In the genomic region with DNA sequence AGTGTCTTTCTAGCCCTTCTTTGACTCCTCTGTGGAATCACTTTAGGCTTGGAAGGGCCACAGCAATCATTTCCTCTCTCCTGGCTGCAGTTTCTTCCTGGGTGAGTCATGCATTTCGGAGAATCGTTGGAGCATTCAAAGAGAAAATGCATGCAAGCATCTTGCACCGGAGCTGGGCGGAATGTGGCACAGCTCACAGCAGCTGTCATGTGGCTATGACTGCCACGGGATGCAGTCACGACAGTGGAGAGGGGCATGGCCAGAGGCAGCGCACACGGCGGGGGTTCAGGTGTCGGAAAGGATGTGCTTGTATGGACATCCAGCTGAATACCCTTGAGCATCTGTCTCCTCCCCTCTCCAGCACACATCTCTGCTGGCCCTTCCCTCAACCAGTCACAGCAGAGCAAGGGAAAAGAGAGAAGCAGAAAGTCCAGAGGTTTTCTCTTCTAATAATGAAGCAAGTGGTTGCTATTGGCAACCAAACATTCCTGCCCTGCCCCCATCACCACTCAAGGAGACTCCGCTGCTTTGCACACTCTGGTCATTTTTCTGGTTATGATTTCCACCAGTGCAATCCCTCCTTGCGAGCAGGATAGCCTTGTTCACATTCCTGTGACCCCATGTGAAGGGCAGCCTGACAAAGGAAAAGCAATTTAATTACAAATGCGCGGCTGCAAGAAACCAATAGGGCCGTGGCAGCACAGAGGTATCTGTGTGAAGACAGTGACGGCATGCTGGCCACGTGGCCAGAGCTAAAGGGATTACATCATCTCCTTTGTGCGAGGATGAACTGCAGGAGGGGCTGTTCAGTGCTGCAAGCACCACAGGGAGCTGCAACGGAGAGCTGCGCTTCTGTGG, we compare ENCODE assay signal across 8 mouse cellular contexts.
DNase-seq lines count a peak whose midpoint lies in the region; ATAC-seq and TF ChIP-seq lines count a peak whose summit lies in the region.

No protein-coding gene starts in this region.

- H3K4me3 ChIP-seq in forebrain, embryonic 12.5 days (replicated peaks): peak overlapping the region; percentile 36
- H3K4me3 ChIP-seq in hindbrain, embryonic 10.5 days: peak overlapping the region; percentile 47
- peak overlapping the region; percentile 24 for H3K4me3 ChIP-seq in lung, embryonic 14.5 days (ENCODE audit: low read depth, low read length)

- peak; percentile 30; the same call in 1 of the 2 replicates for TF ChIP-seq CTCF in lung, embryonic 14.5 days (IDR thresholded peaks at IDR 0.05; ENCODE audit: low read depth)

- peak; percentile 66 for DNase-seq in ES-CJ7 (ENCODE audit: low read depth, low spot score)
- DNase-seq in brain, embryonic 18.5 days (ENCODE audit: low read depth, low spot score): peak; percentile 90
- DNase-seq in hindbrain, embryonic 10.5 days (ENCODE audit: low spot score): peak; percentile 87
- DNase-seq in layer of hippocampus, adult 8-10 months (ENCODE audit: low spot score in 2 of 2): peak; percentile 72 to 79
- DNase-seq in lung, embryonic 14.5 days: peak; percentile 83
- peak; percentile 85 for DNase-seq in retina, embryonic 14.5 days (ENCODE audit: low spot score)

- WGBS in forebrain, embryonic 12.5 days: 3% methylated on average over 20 of the region's 20 CpGs
- WGBS in hindbrain, embryonic 10.5 days: 10% methylated on average over 20 of the region's 20 CpGs
- WGBS in lung, embryonic 14.5 days: 12% methylated on average over 20 of the region's 20 CpGs

- H3K9ac ChIP-seq in forebrain, embryonic 12.5 days: peak overlapping the region; percentile 69
- 0 out of 2 replicates have a peak overlapping the region, but pooled peaks have one; percentile 35 for H3K9ac ChIP-seq in lung, embryonic 14.5 days

- peak overlapping the region; percentile 94 for H3K27ac ChIP-seq in forebrain, embryonic 12.5 days
- peak overlapping the region; percentile 90 for H3K27ac ChIP-seq in hindbrain, embryonic 10.5 days
- H3K27ac ChIP-seq in lung, embryonic 14.5 days (ENCODE audit: low read depth): 0 out of 2 replicates have a peak overlapping the region, but pooled peaks have one; percentile 19

- peaks cover 65% of the 10 kb centered on the region for H3K4me1 ChIP-seq in forebrain, embryonic 12.5 days
- H3K4me1 ChIP-seq in hindbrain, embryonic 10.5 days (replicated peaks): peaks cover 69% of the 10 kb centered on the region
- peaks cover 19% of the 10 kb centered on the region for H3K4me1 ChIP-seq in lung, embryonic 14.5 days (ENCODE audit: insufficient read depth)

- ATAC-seq in forebrain, embryonic 12.5 days (ENCODE audit: low FRiP score): peak; percentile 97
- ATAC-seq in lung, embryonic 14.5 days (ENCODE audit: insufficient read depth): peak; percentile 92
- no peak for ATAC-seq in erythroid progenitor cell, adult 5-6 weeks (replicated peaks; ENCODE audit: low FRiP score, poor library complexity, severe bottlenecking)

- H3K9me3 ChIP-seq in forebrain, embryonic 12.5 days: no peaks in the 10 kb centered on the region
- H3K9me3 ChIP-seq in hindbrain, embryonic 10.5 days: no peaks in the 10 kb centered on the region
- H3K9me3 ChIP-seq in lung, embryonic 14.5 days (ENCODE audit: low read depth, low read length): no peaks in the 10 kb centered on the region

- H3K4me2 ChIP-seq in forebrain, embryonic 12.5 days: peak overlapping the region; percentile 68
- H3K4me2 ChIP-seq in lung, embryonic 14.5 days: peak overlapping the region; percentile 59

- no peaks in the 10 kb centered on the region for H3K27me3 ChIP-seq in forebrain, embryonic 12.5 days
- H3K27me3 ChIP-seq in hindbrain, embryonic 10.5 days (ENCODE audit: insufficient read depth, poor library complexity, severe bottlenecking): no peaks in the 10 kb centered on the region
- no peaks in the 10 kb centered on the region for H3K27me3 ChIP-seq in lung, embryonic 14.5 days (ENCODE audit: insufficient read depth, low read length)

- H3K36me3 ChIP-seq in forebrain, embryonic 12.5 days (replicated peaks): no peaks in the 10 kb centered on the region
- no peaks in the 10 kb centered on the region for H3K36me3 ChIP-seq in hindbrain, embryonic 10.5 days
- H3K36me3 ChIP-seq in lung, embryonic 14.5 days (ENCODE audit: insufficient read depth): no peaks in the 10 kb centered on the region

Comparison
In these comparisons a context has a peak if more than half of its experiments do, and no peak if none do; other contexts are left out.
1. H3K27ac ChIP-seq: peak in every context shown above with its lines; median percentile 94 in forebrain, embryonic 12.5 days; 90 in hindbrain, embryonic 10.5 days; 19 in lung, embryonic 14.5 days.